Mouse (Mus musculus): ENCODE measurements around the gene Kdelr3. TPM values are rescaled to one million over a fixed set of nuclear protein-coding genes. Genes with fewer than 3 reads are reported as not detected.

The Kdelr3 gene
- polyA plus RNA-seq, 1 experiment = 65.5 TPM

- Histone ChIP-seq H3K79me2 (ENCODE audit: control insufficient read depth, insufficient read depth) (peaks cover 41% of the 10 kb centered on the region), H3K36me3 (ENCODE audit: control insufficient read depth, insufficient read depth) (peaks cover 25% of the 10 kb centered on the region), H3ac (ENCODE audit: control insufficient read depth, insufficient read length, low read depth) (no peak overlapping the region), H3K79me3 (ENCODE audit: low read depth) (peaks cover 35% of the 10 kb centered on the region), H3K4me3 (ENCODE audit: insufficient read depth, poor library complexity, severe bottlenecking) (no peak overlapping the region), H3K27me3 (ENCODE audit: control insufficient read depth, insufficient read depth, insufficient read length) (peaks cover 9% of the 10 kb centered on the region)
- no peak for TF ChIP-seq MYOD1 (IDR thresholded peaks at IDR 0.05; ENCODE audit: control insufficient read depth, insufficient read length, low read depth)
- TF ChIP-seq CTCF (IDR thresholded peaks at IDR 0.05; ENCODE audit: control insufficient read depth, insufficient read depth, insufficient read length) = no peak
- no peak for TF ChIP-seq USF1 (IDR thresholded peaks at IDR 0.05; ENCODE audit: low read depth)
- TF ChIP-seq FOSL1 (IDR thresholded peaks at IDR 0.05; ENCODE audit: insufficient read depth, low read length, poor library complexity, severe bottlenecking) = no peak
- TF ChIP-seq MYOG (IDR thresholded peaks at IDR 0.05; ENCODE audit: control insufficient read depth, extremely low read depth, insufficient read length) = no peak
- no peak for TF ChIP-seq CEBPB (IDR thresholded peaks at IDR 0.05; ENCODE audit: low read depth)
- no peak for TF ChIP-seq MAX (IDR thresholded peaks at IDR 0.05)
Measured at GRCm38 (mm10) chr15:79547289-79547820, 31.1 kb downstream of the Kdelr3 start.

GRCm38 (mm10) chr15:79548226-79548625 lies 32.0 kb downstream of the Kdelr3 start:
- Histone ChIP-seq H3K27me3 (ENCODE audit: control insufficient read depth, insufficient read depth, insufficient read length) (peaks cover 14% of the 10 kb centered on the region), H3K79me3 (ENCODE audit: low read depth) (peaks cover 27% of the 10 kb centered on the region), H3K79me2 (ENCODE audit: control insufficient read depth, insufficient read depth) (peaks cover 32% of the 10 kb centered on the region), H3ac (ENCODE audit: control insufficient read depth, insufficient read length, low read depth) (no peak overlapping the region), H3K36me3 (ENCODE audit: control insufficient read depth, insufficient read depth) (peaks cover 17% of the 10 kb centered on the region), H3K4me3 (ENCODE audit: insufficient read depth, poor library complexity, severe bottlenecking) (no peak overlapping the region)
- no peak for TF ChIP-seq MAX (IDR thresholded peaks at IDR 0.05)
- TF ChIP-seq MYOD1 (IDR thresholded peaks at IDR 0.05; ENCODE audit: control insufficient read depth, insufficient read length, low read depth) = no peak
- no peak for TF ChIP-seq USF1 (IDR thresholded peaks at IDR 0.05; ENCODE audit: low read depth)
- no peak for TF ChIP-seq FOSL1 (IDR thresholded peaks at IDR 0.05; ENCODE audit: insufficient read depth, low read length, poor library complexity, severe bottlenecking)
- TF ChIP-seq CEBPB (IDR thresholded peaks at IDR 0.05; ENCODE audit: low read depth) = no peak

GRCm38 (mm10) chr15:79552566-79552965 lies 36.4 kb downstream of the Kdelr3 start:
- Histone ChIP-seq H3K79me2 (ENCODE audit: control insufficient read depth, insufficient read depth) (no peaks in the 10 kb centered on the region), H3K79me3 (ENCODE audit: low read depth) (no peaks in the 10 kb centered on the region), H3ac (ENCODE audit: control insufficient read depth, insufficient read length, low read depth) (no peak overlapping the region), H3K4me3 (ENCODE audit: insufficient read depth, poor library complexity, severe bottlenecking) (no peak overlapping the region), H3K27me3 (ENCODE audit: control insufficient read depth, insufficient read depth, insufficient read length) (peaks cover 29% of the 10 kb centered on the region), H3K36me3 (ENCODE audit: control insufficient read depth, insufficient read depth) (no peaks in the 10 kb centered on the region)
- TF ChIP-seq CEBPB (IDR thresholded peaks at IDR 0.05; ENCODE audit: low read depth) = no peak
- no peak for TF ChIP-seq CTCF (IDR thresholded peaks at IDR 0.05; ENCODE audit: control insufficient read depth, insufficient read depth, insufficient read length)
- no peak for TF ChIP-seq FOSL1 (IDR thresholded peaks at IDR 0.05; ENCODE audit: insufficient read depth, low read length, poor library complexity, severe bottlenecking)
- no peak for TF ChIP-seq MYOG (IDR thresholded peaks at IDR 0.05; ENCODE audit: control insufficient read depth, extremely low read depth, insufficient read length)
- TF ChIP-seq USF1 (IDR thresholded peaks at IDR 0.05; ENCODE audit: low read depth) = no peak
- no peak for TF ChIP-seq MYOD1 (IDR thresholded peaks at IDR 0.05; ENCODE audit: control insufficient read depth, insufficient read length, low read depth)
- TF ChIP-seq MAX (IDR thresholded peaks at IDR 0.05) = no peak

- Histone ChIP-seq H3K27me3 (ENCODE audit: control insufficient read depth, insufficient read depth, insufficient read length) (peaks cover 46% of the 10 kb centered on the region), H3K79me2 (ENCODE audit: control insufficient read depth, insufficient read depth) (no peaks in the 10 kb centered on the region), H3K4me3 (ENCODE audit: insufficient read depth, poor library complexity, severe bottlenecking) (no peak overlapping the region), H3ac (ENCODE audit: control insufficient read depth, insufficient read length, low read depth) (no peak overlapping the region), H3K79me3 (ENCODE audit: low read depth) (no peaks in the 10 kb centered on the region), H3K36me3 (ENCODE audit: control insufficient read depth, insufficient read depth) (no peaks in the 10 kb centered on the region)
- TF ChIP-seq FOSL1 (IDR thresholded peaks at IDR 0.05; ENCODE audit: insufficient read depth, low read length, poor library complexity, severe bottlenecking) (no peak), MAX (IDR thresholded peaks at IDR 0.05) (no peak), USF1 (IDR thresholded peaks at IDR 0.05; ENCODE audit: low read depth) (no peak), MYOG (IDR thresholded peaks at IDR 0.05; ENCODE audit: control insufficient read depth, extremely low read depth, insufficient read length) (no peak), CTCF (IDR thresholded peaks at IDR 0.05; ENCODE audit: control insufficient read depth, insufficient read depth, insufficient read length) (no peak), CEBPB (IDR thresholded peaks at IDR 0.05; ENCODE audit: low read depth) (no peak), MYOD1 (IDR thresholded peaks at IDR 0.05; ENCODE audit: control insufficient read depth, insufficient read length, low read depth) (no peak)
Measured at GRCm38 (mm10) chr15:79559649-79560048, 43.4 kb downstream of the Kdelr3 start.

- Histone ChIP-seq H3ac (ENCODE audit: control insufficient read depth, insufficient read length, low read depth) (no peak overlapping the region), H3K27me3 (ENCODE audit: control insufficient read depth, insufficient read depth, insufficient read length) (peaks cover 41% of the 10 kb centered on the region), H3K79me2 (ENCODE audit: control insufficient read depth, insufficient read depth) (no peaks in the 10 kb centered on the region), H3K36me3 (ENCODE audit: control insufficient read depth, insufficient read depth) (no peaks in the 10 kb centered on the region), H3K4me3 (ENCODE audit: insufficient read depth, poor library complexity, severe bottlenecking) (no peak overlapping the region), H3K79me3 (ENCODE audit: low read depth) (no peaks in the 10 kb centered on the region)
- TF ChIP-seq CEBPB (IDR thresholded peaks at IDR 0.05; ENCODE audit: low read depth) (no peak), CTCF (IDR thresholded peaks at IDR 0.05; ENCODE audit: control insufficient read depth, insufficient read depth, insufficient read length) (no peak), USF1 (IDR thresholded peaks at IDR 0.05; ENCODE audit: low read depth) (no peak), MYOG (IDR thresholded peaks at IDR 0.05; ENCODE audit: control insufficient read depth, extremely low read depth, insufficient read length) (no peak), MAX (IDR thresholded peaks at IDR 0.05) (no peak), MYOD1 (IDR thresholded peaks at IDR 0.05; ENCODE audit: control insufficient read depth, insufficient read length, low read depth) (no peak), FOSL1 (IDR thresholded peaks at IDR 0.05; ENCODE audit: insufficient read depth, low read length, poor library complexity, severe bottlenecking) (no peak)
Measured at GRCm38 (mm10) chr15:79562417-79562816, 46.2 kb downstream of the Kdelr3 start.

Measured in C2C12 (cell line).